Mouse (Mus musculus) forebrain, embryonic 13.5 days (tissue): ENCODE data around the gene Capn15. TPM values are rescaled to one million over a fixed set of nuclear protein-coding genes. Genes with fewer than 3 reads are reported as not detected.
A peak's percentile ranks its signal among the peaks of the same experiment; 100 is the strongest.

ENCODE experiments used
- ATAC-seq: fragments of 200-750 bp; cut with Nextera tagmentation; 2 replicates; pipeline ENCODE4 v1.8.0; 2017
- H3K27ac ChIP-seq: fragments of 300-500 bp; sonication (generic); 2 replicates; pipeline ENCODE4 v1.5.1; 2015; ENCODE audit warnings: inconsistent platforms, mild to moderate bottlenecking, moderate library complexity
- H3K27me3 ChIP-seq: fragments of 300-500 bp; sonication (generic); 2 replicates; pipeline ENCODE4 v1.6.1; 2015; ENCODE audit warnings: mild to moderate bottlenecking, inconsistent platforms
- H3K36me3 ChIP-seq: fragments of 300-500 bp; sonication (generic); 2 replicates; pipeline ENCODE4 v1.6.1; 2015; ENCODE audit warnings: mild to moderate bottlenecking, inconsistent platforms; ENCODE audit not compliant: poor library complexity, severe bottlenecking
- H3K4me1 ChIP-seq: fragments of 300-500 bp; sonication (generic); 2 replicates; pipeline ENCODE4 v1.6.1; 2015; ENCODE audit warnings: inconsistent platforms
- H3K4me2 ChIP-seq: fragments of 300-500 bp; sonication (generic); 2 replicates; pipeline ENCODE4 v1.6.1; 2015; ENCODE audit warnings: inconsistent platforms, mild to moderate bottlenecking, moderate library complexity
- H3K4me3 ChIP-seq: fragments of 300-500 bp; sonication (generic); 2 replicates; pipeline ENCODE4 v1.5.1; 2015; ENCODE audit warnings: mild to moderate bottlenecking, inconsistent platforms
- H3K9ac ChIP-seq: fragments of 300-500 bp; sonication (generic); 2 replicates; pipeline ENCODE4 v1.6.1; 2015; ENCODE audit warnings: mild to moderate bottlenecking, inconsistent platforms
- H3K9me3 ChIP-seq: fragments of 300-500 bp; sonication (generic); replicated peaks from 2 replicates; pipeline ENCODE4 v1.6.1; 2016; ENCODE audit warnings: inconsistent platforms
- WGBS: fragments of 180-500 bp; shearing (Covaris S2); methylation state at CpG from one replicate; pipeline ENCODE4 v1.1.7; 2015; 5-methylcytosine and 5-hydroxymethylcytosine counted together
- polyA plus RNA-seq: library from polyadenylated mRNA; unstranded; fragments of >200 nt; fragmentation: Nextera tagmentation; extraction: Ambion mirVana; gene quantifications from 2 replicates; pipeline ENCODE4 v1.2.1, GENCODE M21; 2015

The Capn15 gene
- polyA plus RNA-seq, 1 experiment from 2014 or later: 17.1 TPM

DNA sequence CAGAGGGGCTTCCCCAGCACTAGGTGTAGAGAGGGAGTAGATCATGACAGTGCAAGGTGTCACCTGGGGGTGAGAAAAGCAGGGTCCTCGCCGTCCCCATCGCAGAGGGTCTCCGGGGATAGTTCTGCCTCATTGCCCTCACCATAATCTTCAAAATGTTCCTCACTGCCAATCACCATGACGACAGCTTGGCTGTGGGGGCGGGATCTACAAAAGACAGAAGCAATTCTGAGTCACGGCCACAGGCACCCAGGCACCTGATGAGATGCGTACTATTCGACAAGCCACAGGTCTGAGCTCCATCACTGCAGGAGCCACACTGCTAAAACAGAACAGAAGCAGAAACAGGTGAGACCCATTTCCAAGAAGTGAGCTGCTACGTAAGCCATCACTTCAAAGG lies 28.1 kb upstream of the Capn15 start:
- Histone ChIP-seq H3K36me3 (peaks cover 71% of the 10 kb centered on the region), H3K4me2 (no peak overlapping the region), H3K27me3 (no peaks in the 10 kb centered on the region), H3K27ac (no peak overlapping the region), H3K4me1 (no peaks in the 10 kb centered on the region), H3K9me3 (no peaks in the 10 kb centered on the region), H3K9ac (no peak overlapping the region), H3K4me3 (no peak overlapping the region)
- no peak for ATAC-seq
- WGBS: 83% methylated on average over 10 of the region's 10 CpGs

DNA sequence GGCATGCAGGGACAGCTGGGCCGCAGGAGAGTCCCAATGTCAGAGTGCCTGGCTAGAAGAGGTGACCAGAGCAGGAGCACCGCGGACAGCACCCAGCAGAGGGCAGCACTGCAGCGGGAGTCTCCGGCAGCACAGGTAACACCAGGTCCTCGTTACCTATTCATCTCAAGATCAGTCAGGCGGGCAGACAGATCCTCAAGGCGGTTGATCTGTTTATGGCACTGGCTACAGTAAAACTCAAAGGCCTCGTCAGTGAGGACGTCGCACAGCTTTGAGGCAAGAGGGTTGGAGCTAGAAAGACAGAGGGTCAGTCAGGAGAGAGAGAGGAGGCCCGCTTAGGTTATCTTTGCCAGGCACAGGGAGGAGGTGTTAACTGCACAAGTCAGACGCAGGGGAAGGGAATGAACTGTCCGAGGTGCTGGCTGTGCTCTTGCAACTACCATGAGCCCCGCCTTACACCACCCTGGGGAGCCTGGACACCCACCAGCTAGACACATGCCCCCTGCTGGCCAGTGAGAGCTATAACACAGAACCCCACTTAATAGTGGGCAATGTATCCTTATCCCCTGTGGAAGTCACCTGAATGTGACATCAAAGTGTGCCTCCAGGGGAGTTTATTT lies 26.4 kb upstream of the Capn15 start:
- H3K4me3 ChIP-seq: no peak overlapping the region
- no peaks in the 10 kb centered on the region for H3K4me1 ChIP-seq
- H3K4me2 ChIP-seq: peak overlapping the region; percentile 26
- peaks cover 77% of the 10 kb centered on the region for H3K36me3 ChIP-seq
- no peak overlapping the region; the same call in 1 of the 2 replicates for H3K9ac ChIP-seq
- no peaks in the 10 kb centered on the region for H3K27me3 ChIP-seq
- 11% methylated on average over 15 of the region's 15 CpGs for WGBS
- H3K27ac ChIP-seq: no peak overlapping the region
- ATAC-seq: 0 out of 2 replicates have a peak, but pooled peaks have one; percentile 53
- no peaks in the 10 kb centered on the region for H3K9me3 ChIP-seq

DNA sequence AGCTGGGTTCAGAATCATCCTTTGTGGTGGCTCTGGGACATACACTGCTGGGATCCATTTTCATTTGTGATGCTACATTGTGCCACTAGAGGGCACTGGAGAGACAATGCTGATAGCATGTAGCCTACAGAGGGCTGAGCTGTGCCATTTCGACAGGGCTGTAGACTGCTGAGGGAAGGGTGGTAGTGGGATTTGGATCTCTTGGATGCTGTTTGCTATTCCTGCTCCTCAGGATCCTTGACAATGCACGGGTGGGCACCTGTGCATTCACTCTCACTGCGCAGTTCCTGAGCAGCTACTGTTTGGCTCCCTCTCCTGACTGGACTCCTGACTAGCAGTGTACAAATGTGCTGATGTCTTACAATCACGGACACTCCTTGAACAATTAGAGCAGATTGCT lies 23.9 kb upstream of the Capn15 start:
- Histone ChIP-seq H3K9ac (no peak overlapping the region), H3K9me3 (no peaks in the 10 kb centered on the region), H3K27me3 (no peaks in the 10 kb centered on the region), H3K4me2 (no peak overlapping the region), H3K27ac (peak overlapping the region; percentile 16; the same call in 1 of the 2 replicates), H3K4me3 (no peak overlapping the region), H3K36me3 (peaks cover 83% of the 10 kb centered on the region), H3K4me1 (no peaks in the 10 kb centered on the region)
- 27% methylated on average over 4 of the region's 4 CpGs for WGBS
- ATAC-seq: peak; percentile 87

DNA sequence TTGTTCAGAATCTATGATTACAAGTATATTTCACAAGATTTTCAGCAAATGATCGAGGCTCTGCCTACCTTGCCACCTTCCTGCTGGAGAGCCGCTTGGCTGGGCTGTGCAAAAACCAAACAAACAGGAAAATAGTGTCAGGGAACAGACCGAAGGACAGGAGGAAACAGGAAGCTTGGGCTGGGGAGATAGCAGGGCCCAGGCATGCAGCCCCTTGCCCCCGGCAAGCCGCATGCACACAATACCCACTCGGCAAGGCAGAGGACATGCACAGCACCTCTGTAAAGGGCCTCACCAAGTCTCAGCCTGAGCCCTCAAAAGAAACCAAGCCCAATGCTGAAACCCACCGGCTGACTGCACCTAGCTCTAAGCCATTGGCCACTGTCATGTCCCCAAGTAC lies 23.2 kb upstream of the Capn15 start:
- WGBS: 94% methylated on average over 7 of the region's 7 CpGs
- H3K27ac ChIP-seq: peak overlapping the region; percentile 16; the same call in 1 of the 2 replicates

DNA sequence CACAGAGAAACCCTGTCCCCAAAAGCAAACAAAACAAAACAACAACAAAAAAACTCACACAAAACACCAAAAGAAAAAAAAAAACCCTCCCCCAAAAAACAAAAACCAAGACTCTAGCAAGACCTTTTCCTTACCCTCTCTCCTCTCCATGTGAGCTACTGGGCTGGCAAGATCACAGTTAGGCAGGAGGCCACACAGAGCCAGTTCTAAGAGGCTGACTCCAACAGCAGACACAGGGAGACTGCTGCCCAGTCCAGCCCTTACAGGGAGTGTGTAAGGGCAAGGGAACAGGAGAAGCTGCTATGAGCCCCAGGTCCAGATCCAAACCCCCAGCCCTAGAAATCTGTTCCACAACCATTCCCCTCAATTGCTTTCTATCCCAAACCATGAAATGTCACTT lies 22.7 kb upstream of the Capn15 start:
- Histone ChIP-seq H3K4me1 (no peaks in the 10 kb centered on the region), H3K27me3 (no peaks in the 10 kb centered on the region), H3K36me3 (peaks cover 83% of the 10 kb centered on the region), H3K9me3 (no peaks in the 10 kb centered on the region), H3K4me2 (no peak overlapping the region), H3K27ac (no peak overlapping the region), H3K9ac (no peak overlapping the region), H3K4me3 (no peak overlapping the region)
- no peak for ATAC-seq

More for the DNA sequence above, 23.2 kb upstream of the Capn15 start:
- no peak overlapping the region for H3K4me3 ChIP-seq
- H3K4me2 ChIP-seq: no peak overlapping the region
- ATAC-seq: no peak
- H3K36me3 ChIP-seq: peaks cover 83% of the 10 kb centered on the region
- no peaks in the 10 kb centered on the region for H3K9me3 ChIP-seq
- H3K27me3 ChIP-seq: no peaks in the 10 kb centered on the region
- H3K4me1 ChIP-seq: no peaks in the 10 kb centered on the region
- H3K9ac ChIP-seq: no peak overlapping the region

DNA sequence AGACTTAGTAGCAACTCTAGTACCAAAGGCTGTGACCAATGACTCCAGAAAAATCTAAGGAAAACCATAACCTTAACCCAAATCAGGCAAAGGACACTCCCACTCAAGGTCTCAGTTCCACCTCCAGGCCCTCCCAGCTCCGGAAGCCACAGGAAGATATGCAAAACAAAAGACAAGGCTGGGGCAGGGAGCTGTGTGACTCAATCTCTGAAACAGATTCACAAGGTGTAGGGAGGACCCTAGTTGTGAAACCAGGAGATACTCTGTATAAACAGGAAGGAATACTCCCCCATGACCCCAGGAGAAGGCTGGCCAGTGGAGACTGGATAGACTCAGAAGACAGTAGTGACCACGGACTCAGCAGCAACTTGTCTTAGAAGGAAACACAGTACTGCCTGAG lies 22.1 kb upstream of the Capn15 start:
- Histone ChIP-seq H3K9me3 (no peaks in the 10 kb centered on the region), H3K4me2 (no peak overlapping the region), H3K27ac (no peak overlapping the region), H3K4me1 (no peaks in the 10 kb centered on the region), H3K36me3 (peaks cover 84% of the 10 kb centered on the region), H3K4me3 (no peak overlapping the region), H3K27me3 (no peaks in the 10 kb centered on the region), H3K9ac (no peak overlapping the region)
- 82% methylated on average over 2 of the region's 2 CpGs for WGBS
- ATAC-seq: no peak

DNA sequence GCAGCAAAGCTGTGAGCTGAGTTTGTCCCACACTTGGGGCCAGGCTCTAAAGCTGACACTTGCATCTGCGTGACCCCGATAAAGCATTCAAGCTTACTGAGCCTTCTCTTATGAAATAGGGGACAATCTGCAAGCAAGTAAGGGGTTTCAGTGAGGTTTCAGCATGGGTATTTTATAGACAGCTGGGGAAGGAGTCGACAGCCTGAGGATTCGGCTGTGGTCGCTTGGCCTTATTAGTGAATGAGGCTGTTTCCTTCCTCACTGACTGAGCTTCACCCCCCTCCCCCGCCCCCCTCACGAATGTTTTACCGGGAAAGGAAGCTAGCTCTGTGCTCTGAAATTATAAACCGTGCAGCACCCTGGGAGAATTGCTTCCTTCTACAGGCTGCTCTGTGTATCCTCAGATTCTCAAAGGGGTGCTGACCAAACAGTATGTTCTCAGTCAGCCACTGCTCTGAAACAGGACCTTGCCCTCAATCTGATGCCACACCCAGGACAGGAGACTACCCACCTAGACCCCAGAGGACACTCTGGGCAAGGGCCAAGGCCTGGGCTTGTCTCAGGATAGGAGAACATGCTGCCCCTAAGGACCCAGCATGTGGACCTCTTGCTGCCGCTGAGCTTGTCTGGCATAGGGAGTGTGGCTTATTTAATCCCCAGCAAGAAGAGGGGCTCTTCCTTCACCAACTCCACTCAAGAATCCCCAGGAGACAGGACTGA lies 20.3 kb upstream of the Capn15 start:
- Histone ChIP-seq H3K27ac (no peak overlapping the region), H3K36me3 (peaks cover 88% of the 10 kb centered on the region)

DNA sequence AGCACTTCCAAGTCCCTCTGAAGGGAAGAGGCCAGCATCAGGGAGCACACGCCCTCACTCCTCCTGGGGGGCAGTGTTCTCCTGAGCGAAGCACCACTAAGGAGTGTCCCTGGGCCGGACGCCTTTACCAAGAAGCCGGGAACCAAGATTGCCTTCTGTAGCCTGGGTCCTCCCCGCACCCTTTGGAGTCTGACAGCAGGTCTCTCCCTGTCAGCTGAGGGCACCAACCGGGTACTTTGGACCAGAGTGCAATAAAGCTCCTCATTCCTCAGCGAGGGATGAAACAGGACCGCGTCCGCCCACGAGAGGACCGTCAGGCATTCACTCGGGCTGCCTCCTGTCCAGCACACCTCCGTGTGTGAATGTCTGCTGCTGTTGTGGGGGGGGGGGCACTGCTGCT lies 19.1 kb upstream of the Capn15 start:
- H3K27ac ChIP-seq: no peak overlapping the region
- H3K9ac ChIP-seq: no peak overlapping the region
- H3K4me3 ChIP-seq: no peak overlapping the region
- H3K4me2 ChIP-seq: no peak overlapping the region
- H3K36me3 ChIP-seq: peaks cover 83% of the 10 kb centered on the region
- H3K4me1 ChIP-seq: no peaks in the 10 kb centered on the region
- no peaks in the 10 kb centered on the region for H3K9me3 ChIP-seq
- H3K27me3 ChIP-seq: no peaks in the 10 kb centered on the region
- 89% methylated on average over 15 of the region's 15 CpGs for WGBS
- no peak for ATAC-seq

More for the DNA sequence above, 20.3 kb upstream of the Capn15 start:
- WGBS: 90% methylated on average over 10 of the region's 10 CpGs
- H3K4me3 ChIP-seq: no peak overlapping the region
- no peak overlapping the region for H3K4me2 ChIP-seq
- no peaks in the 10 kb centered on the region for H3K4me1 ChIP-seq
- H3K27me3 ChIP-seq: no peaks in the 10 kb centered on the region
- H3K9me3 ChIP-seq: no peaks in the 10 kb centered on the region
- H3K9ac ChIP-seq: no peak overlapping the region
- ATAC-seq: no peak

DNA sequence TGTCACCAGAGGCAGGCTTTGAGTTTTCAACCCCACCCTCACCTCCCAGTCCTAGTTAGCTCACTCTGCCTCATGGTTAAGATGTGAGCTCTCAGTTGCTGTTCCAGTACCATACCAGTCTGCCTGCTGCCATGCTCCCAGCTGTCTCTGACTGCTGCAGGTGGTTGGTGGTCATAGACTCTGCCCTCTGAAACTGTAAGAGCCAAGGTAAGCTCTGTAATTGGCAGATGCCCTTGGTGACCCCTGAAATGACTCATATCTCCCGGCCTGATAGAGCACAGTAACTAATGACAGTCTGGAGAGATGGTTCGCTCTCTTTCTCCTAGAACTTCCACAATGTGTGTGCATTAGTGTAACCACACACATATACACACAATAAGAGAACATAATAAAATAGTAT lies 18.3 kb upstream of the Capn15 start:
- H3K4me2 ChIP-seq: no peak overlapping the region
- 93% methylated on average over 2 of the region's 2 CpGs for WGBS
- H3K27ac ChIP-seq: no peak overlapping the region
- no peak overlapping the region for H3K4me3 ChIP-seq
- no peaks in the 10 kb centered on the region for H3K4me1 ChIP-seq
- ATAC-seq: no peak
- peaks cover 84% of the 10 kb centered on the region for H3K36me3 ChIP-seq
- no peak overlapping the region for H3K9ac ChIP-seq
- H3K9me3 ChIP-seq: no peaks in the 10 kb centered on the region
- H3K27me3 ChIP-seq: no peaks in the 10 kb centered on the region

DNA sequence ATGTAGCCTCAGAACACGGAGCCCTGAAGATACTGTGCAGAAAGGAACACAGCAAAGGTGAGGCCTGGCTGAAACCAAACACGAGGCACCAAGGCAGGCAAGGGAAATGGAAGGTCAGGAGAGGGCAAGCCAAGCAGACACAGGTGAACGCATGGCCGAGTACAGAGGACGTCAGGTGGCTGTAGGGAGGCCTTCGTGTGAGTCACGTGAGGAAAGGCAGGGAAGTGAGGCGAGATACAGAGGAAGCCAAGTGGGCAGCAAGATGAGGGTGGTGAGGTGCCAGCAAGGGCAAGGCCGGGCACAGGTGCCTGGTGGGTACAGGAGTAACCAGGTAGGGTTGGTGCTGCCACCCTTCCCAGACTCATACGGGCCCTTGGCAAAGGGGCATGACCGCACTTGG lies 12.8 kb upstream of the Capn15 start:
- Histone ChIP-seq H3K27me3 (no peaks in the 10 kb centered on the region), H3K4me2 (no peak overlapping the region), H3K36me3 (peaks cover 84% of the 10 kb centered on the region), H3K9ac (no peak overlapping the region), H3K4me3 (no peak overlapping the region), H3K4me1 (no peaks in the 10 kb centered on the region), H3K9me3 (no peaks in the 10 kb centered on the region), H3K27ac (no peak overlapping the region)
- ATAC-seq: no peak
- 94% methylated on average over 11 of the region's 11 CpGs for WGBS

DNA sequence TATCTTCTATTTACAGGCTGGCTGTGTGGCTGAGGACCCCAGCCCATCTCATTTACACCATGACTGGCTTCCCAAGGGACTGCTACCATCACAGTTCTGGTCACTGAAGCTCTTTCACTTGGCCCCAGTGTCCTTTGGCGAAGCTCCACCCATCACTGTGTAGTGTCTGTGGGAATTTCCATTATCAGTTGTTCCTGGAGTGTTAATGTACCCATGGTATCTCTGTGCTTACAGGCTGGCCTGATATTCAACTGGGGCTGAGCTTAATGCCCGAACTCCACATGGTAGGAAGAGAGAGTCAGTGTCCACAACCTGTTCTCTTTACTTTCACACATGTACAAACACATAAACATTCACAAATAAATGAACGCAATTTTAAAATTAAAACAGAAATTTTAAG lies 7.9 kb upstream of the Capn15 start:
- 90% methylated on average over 3 of the region's 3 CpGs for WGBS

DNA sequence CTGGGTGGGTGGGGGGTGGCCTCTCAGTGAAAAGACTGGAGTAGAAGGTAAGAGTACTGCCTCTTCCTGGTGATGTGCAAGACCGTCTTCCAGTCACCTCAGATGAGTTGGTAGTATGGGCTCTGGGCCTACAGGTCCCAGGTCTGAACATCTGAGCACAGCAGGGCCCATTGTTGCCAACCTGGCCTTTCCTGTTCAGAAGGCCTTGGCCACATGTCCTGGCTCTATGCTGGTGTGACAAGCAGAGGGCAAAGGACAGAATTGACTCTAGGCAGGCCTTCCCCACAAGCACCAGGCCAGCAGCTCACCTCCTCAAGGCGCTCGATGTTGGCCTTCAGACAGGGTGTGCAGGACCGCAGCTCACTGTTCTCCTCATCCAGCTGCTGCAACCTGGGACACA lies 6.7 kb upstream of the Capn15 start:
- Histone ChIP-seq H3K4me1 (no peaks in the 10 kb centered on the region), H3K36me3 (peaks cover 85% of the 10 kb centered on the region), H3K27me3 (no peaks in the 10 kb centered on the region)

More for the DNA sequence above, 7.9 kb upstream of the Capn15 start:
- ATAC-seq: no peak
- Histone ChIP-seq H3K9me3 (no peaks in the 10 kb centered on the region), H3K4me1 (no peaks in the 10 kb centered on the region), H3K27ac (no peak overlapping the region), H3K27me3 (no peaks in the 10 kb centered on the region), H3K36me3 (peaks cover 95% of the 10 kb centered on the region), H3K4me3 (no peak overlapping the region), H3K4me2 (no peak overlapping the region), H3K9ac (no peak overlapping the region)

More for the DNA sequence above, 6.7 kb upstream of the Capn15 start:
- no peak overlapping the region for H3K9ac ChIP-seq
- ATAC-seq: no peak
- H3K9me3 ChIP-seq: no peaks in the 10 kb centered on the region
- H3K27ac ChIP-seq: no peak overlapping the region
- no peak overlapping the region for H3K4me2 ChIP-seq
- H3K4me3 ChIP-seq: no peak overlapping the region
- 96% methylated on average over 4 of the region's 4 CpGs for WGBS
